Mouse (Mus musculus): ENCODE results near the gene Topaz1.
A peak's percentile ranks its signal among the peaks of the same experiment; 100 is the strongest.

The Topaz1 gene

DNA sequence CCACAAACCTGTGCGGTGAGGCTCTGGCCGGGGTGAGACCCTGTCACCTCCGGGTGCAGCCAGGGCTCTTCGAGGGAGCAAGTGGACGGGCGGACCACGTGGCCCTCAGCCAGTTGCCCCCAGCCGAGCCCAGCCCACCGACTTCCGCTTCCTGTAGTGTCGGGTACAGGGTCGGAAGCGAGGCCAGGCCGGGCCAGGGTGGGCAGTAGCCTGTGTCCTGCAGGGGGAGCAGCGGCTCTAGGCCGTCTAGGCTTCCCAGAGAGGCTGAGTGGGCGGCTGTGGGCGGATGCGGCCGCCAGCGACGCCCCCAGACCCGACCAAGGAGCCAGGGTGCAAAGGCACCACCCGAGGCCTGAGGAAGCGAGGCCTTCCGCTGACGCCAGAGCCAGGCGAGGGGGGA, at the start of gene Topaz1:
Gene Topaz1, plus strand, starts transcription at position 287 of the 400 bp plus-strand sequence.
- no peak for DNase-seq

DNA sequence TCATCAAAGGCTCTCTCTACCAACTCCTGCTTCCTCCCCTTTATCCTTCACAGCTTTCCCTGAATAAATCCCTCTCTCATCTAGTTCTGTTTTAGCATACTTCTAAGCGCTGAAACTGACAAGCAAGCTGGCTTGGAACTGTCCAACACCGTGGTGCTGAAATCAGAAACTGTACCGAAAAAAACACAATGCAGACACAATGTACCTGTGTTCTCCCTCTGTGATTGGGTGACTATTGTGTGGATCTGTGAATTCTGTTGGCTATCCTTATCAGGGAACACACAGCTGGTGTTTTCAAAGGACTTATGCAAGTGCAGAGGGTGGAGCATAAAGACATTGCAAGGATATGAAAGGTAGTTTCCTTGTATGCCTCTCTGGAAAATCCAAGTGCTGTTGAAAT, 45.3 kb upstream of the Topaz1 start:
- DNase-seq: peak; percentile 5 to 10

DNA sequence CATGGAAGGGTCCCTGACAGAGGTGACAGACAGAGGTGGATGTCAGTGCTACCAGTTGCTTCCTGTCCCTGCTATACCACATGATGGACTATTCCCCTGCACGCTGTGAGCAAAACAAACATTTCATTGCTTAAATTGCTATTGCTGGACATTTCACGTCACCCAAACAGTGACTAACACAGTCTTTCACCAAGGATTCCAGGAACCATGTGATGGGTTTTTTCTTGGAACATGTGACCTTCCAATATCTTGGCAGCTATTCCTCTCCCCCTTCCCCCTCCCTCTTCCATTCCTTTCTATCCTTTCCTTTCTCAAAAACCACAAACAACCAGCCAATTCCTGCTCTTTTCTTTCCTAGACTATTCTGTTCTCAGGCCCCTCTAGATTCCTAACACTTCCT, 33.3 kb upstream of the Topaz1 start:
- no peak for DNase-seq

DNA sequence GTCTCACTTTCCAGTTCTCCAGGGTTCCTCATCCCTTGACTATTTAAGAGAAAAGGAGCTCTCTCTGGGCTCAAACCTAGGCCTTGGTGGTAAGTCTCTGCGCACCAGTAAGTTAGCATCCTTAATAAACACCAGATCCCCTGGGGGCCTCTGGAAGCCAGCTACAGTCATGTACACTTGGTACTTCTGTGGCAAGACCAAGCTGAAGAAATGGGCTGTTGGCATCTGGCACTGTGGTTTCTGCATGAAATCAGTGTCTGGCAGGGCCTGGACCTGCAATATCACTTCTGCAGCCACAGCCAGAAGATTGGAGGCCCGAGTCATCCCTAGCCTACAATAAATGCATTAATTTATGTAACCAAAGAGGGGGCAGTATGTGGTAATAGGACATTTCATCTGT, 32.1 kb upstream of the Topaz1 start:
- DNase-seq: no peak

DNA sequence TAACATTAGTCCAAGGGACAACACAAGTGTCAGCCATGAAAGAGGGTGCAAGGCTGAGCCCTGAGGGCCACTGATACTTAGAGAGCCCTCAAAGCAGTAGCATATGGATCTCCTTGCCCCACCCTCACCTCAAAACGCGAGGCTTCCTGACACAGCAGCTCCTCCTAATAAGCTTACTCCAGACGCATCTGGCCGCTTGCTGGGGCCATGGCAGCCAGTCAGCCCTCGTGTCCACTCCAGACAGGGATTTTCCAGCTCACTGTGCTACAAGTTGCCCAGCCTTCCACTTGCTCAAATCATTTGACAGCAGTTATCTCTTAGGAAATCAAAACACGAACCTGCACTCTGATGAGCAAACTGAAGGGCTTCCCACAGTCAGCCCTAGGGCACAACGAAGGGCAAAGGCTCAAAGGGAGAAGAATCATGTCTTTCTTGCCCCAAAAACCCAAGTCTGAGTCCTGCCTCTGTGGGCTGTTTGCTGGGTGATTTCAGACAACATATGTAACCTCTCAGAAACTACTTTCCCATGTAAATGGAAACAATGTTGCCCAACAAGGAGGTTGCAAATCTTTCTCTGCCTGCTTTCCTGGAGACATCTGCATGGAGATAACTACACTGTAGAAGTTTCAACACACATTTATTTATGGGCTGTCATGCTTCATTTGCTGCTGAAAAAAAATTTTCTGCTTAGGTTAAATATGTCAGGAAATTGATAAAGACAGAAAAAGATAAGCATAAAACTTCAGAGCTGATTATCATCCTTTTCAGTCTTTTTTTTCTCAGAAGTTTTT, 30.8 kb upstream of the Topaz1 start:
- DNase-seq: no peak

DNA sequence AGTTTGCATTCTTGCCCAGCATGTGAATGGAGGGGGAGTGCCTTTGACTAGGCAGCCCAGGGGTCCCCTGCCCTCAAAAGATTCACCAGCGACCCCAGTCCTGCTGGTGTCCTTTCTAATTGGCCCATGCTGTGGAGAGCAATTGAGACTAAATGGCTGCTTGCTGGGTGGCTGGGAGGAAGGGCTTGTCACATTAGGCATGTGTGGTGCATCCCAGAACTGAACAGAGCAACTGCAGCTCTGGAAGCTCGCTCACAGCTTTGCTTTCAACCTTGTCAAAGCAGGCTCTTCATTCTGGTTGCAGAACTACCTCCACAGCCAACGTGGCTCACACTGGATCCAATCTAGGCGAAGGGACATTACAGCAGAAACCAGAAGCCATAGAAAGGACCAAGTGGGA, 24.9 kb upstream of the Topaz1 start:
- no peak for DNase-seq

DNA sequence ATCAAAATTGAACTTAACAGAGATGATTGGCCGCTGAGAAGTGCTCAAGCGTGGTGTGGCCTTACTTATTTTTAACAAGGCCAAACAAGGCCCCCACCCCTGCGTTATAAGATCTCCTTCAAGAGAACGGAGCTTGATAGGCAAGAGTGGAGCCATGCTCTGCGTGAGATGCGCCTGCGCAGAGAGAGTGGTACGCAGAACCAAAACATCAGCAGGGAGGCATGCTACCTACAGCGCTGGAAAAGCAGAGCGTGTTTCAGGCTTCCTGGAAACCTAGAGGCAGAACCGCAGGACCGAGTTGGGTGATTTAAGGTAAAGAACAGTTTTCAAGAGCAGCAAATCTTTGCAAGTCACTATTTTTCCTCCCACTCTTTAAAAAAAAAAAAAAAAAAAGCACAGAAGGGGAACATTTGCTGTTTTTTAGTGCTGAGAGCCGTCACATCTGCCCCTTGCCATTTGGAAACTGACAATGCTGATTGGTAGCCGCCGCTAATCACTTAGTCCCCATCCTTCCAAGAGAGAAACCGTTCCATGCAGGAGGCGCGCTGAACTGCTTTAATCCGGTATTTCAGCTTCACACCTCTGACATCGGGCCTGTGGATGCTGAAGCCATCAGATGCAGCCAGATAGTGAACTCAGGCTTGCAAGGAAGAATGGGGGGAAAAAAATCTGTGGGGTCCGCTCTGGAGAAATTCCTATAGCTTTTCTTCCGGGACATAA, 21.9 kb upstream of the Topaz1 start:
- DNase-seq: no peak

DNA sequence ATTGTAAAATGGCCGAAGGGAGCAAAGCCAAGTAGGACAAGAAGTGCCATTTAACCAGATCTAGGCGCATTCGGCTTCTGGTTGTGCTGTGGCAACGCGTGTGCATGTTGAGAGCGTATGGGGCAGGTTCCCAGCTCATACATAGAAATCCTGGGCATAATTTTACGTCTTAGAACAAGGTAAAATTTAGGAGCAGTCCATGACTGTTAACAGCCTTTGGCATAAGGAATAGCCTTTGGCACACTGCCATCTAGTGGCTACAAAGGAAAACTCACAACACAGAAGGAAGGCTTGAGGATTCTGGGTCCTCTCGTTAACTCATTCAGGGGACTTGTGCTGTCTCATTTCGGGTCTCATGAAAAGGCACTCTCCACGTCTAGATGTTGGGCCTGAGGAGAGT, 17.6 kb upstream of the Topaz1 start:
- peak; percentile 38 to 43 for DNase-seq

DNA sequence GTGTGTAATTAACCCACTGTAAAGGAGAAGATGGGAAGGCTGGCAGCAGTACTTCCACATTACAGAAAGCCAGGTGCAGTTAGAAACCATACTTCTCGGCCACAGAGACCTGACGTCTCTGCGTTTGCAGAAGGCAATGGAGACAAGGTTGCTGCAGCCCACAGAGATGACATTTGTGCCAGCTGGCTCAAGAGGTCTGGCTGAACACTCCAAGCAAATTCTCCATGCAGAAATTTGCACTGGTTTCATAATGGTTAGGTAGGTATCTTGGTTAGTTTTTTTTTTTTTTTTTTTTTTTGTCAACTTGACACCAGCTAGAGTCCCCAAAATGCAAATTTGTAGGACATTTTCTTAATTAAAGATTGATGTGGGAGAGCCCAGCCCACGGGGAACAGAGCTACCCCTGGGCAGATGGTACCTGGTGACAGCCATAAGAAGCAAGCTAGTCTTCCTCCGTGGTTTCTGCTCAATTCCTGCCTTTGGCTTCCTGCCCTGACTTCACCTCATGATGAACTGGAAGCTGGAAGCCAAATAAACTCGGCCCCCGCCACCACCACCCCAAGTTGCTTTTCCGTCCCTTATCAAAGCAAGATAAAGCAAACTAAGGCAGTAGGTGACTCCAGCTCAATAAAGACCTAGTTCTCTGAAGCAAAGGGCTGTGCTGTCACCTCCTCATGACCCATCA, 14.9 kb upstream of the Topaz1 start:
- no peak for DNase-seq

DNA sequence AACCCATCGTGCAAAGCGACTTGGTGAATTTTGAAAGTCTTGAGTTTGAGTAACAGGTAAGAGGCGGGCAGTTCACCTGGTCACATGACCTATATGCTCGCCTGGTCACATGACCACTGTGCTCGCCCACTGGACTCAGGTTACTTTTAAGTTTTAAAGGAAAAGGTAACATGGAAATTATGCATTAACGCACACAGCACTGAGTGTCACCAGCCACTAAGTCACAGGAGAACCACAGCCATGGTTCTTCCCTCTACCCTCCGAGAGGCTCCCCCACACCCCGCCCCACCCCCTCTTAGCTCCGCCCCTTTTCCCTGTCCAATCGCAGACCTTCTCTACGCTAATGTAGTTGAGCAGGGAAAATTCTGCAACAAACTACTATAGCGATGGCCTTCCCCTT, 13.9 kb upstream of the Topaz1 start:
- DNase-seq: no peak

DNA sequence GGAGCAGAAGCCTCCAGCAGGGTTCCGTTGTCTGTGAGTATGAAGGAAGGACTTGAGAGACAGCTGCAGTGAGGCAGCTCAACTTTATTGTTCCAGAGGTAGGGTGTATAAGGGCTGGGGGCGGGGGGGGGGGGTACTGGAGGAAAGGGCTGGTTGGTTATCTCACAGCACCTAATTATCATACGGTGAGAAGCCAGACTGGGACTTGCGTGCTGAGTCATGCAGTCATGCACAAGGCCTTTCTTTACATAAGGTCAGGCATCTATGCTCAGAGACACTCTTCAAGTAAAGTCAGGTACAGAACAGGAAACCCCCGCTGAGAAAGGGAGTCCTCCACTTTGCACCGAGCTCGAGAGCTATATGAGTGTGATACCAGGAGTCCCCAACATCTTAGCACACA, 12.2 kb upstream of the Topaz1 start:
- no peak for DNase-seq

DNA sequence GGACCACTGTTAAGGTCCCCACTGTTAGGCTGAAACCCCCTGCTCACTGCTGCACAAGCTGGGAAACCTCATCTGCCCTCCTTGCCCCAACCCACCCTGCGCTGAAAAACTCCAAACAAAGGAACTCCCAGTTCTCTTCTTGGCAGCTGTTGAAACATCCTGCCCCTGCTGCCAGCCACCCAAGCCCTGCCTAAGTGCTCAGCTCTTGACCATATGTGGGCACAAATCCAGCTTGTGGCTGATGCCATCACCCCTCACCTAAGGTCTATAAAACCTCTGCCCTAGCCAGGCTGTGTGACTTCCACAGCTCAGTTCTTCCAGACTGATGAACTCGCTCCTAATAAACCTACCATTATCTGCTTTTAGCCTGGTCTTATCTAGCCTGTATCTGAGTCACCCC, 11.1 kb upstream of the Topaz1 start:
- DNase-seq: no peak

DNA sequence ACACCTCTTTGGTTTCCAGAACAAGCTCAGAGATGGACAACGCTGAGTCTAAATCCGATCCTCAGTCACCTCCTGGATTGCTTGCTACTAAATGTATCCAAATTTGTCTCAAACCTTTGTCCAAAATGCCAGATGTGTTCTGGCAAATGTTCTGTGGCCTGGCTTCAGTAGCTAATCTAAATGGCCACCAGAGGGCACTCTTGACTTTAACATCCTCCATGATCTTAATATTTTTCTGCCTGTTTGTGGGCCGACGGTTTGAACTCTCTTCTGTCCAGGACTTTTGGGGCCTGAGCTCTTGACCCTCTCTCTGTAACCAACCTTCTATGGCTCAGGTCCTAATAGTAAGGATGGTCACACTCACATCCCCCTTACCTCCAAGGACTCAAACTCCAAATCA, 10.4 kb upstream of the Topaz1 start:
- DNase-seq: peak; percentile 72 to 77

DNA sequence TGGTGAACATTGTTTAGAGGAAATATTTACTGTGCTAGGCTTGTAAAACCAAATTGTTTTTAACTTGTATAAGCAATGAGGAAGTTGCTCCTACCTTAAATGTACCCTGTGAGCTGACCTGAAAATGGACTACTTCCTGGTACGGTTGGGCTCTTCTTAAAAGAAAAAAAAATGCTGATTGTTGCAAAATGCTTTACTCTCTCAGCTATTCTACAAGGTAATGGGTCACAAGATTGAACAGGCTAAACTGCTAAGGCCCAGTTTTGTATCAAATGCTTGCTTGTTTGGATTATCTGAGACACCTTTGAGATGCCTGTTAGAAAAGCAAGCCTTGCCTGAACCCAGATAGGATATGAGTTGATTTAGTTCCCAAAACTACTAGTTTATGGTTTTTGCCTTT, 1.3 kb upstream of the Topaz1 start:
- no peak for DNase-seq

DNA sequence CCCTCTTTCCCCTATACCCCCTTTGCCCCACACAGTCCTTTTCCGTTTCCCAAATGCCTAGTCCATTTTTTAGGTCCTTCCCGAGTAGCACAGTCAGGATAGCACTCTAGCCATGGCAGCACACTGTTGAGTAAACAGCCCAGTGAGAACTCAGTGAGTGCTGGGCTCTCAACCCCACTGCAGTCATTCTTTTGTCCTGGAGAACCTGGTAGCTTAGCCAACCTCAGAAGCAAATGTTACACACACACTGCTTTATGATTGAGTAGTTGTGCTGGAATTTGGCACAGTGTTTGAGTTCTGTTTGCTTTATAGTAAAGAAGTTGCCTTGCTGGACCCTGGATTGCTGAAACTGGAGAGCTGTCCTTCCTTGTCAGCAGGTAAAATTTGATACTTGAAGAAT, 10.5 kb downstream of the Topaz1 start:
- DNase-seq: no peak

DNA sequence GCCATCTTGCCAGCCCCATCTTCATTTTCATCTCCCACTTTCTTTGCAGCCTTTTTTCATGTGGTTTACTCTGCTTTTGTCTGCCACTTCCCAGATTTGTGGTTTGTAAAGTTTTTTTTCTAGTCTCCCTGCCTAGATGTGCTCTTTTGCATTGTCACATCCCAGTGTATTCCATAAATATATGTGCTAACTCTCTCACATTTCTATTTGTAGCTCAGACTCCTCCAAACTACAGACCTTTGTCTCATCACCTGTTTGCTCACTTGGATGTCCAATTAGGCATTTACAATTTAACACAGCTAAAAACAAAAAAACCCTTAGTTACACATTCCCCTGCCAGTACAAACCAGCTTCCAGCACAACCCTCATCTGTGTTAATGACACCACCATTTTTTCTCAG, 13.0 kb downstream of the Topaz1 start:
- no peak for DNase-seq

DNA sequence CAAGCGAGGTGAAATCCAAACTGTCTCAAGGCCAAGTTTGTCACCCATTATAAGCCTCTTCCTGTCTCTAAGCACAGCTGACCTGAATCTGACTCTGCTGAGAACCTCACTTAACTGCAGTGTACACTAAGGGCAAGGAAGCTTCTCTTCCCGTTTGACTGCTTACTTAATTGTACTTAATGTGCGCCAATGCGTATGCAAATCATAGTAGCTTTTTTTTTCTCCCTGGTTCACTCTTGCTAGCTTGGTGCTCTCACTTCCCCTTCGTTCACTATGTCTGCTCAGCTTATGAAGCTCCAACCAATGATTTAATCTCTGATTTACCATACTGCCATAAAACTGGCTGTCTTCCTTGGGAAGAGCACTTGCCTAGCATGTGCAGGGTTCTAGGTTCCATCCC, 38.1 kb downstream of the Topaz1 start:
- DNase-seq: peak; percentile 51 to 56

DNA sequence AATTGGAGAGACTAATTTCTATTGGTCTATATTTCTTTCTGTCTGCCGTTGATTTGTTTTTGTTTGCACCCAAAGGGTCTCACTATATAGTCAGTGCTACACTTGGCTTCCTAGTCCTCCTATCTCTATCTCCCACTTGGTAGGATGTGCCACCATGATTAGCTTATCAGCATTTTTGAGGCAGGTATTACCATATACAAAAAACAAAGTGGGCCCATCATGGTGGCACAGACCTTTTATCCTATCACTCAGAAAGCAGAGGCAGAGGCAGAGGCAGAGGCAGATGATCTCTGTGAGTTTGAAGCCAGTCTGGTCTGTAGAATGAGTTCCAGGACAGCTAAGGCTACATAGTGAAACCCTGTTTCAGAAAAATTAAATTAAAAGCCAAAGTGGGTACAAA, 39.4 kb downstream of the Topaz1 start:
- no peak for DNase-seq

DNA sequence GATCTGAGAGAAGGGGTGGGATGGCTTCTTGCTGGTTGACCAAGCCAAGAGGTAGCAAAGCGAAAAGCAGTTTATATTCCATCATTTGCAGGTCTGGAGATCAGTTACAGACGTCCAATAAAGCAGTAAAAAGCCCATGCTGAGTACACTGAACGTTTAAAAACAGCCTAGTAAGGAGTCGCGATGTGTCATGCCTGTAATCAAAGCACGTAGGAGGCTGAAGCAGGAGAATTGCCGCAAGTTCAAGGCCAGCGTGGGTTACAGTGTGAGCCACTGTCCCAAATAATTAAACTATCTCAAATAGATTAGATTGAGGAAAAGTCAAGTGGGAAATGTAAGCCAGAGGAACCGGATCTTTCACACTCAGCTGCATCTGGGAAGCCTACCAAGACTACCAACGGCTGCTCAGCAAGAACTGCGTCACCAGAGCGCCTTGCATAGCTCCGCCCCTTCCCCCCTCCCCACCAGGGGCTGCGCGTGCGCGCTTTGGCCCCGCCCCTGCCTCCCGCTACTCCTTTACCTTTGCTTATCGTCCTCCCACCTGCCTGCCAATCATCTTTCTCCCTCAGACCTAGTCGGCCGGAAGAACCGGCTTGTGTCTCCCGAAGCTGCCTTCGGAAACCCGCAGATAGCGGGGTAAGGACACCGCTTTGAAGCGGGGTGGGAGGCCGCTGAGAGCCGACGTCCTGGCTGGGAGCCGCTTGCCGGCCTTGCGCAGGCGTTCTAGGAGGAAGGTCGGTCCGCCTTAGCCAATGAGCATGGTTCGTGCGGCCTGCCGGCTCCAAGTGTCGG, 58.1 kb downstream of the Topaz1 start, which contains the start of gene Tcaim:
Gene Tcaim, plus strand, starts transcription at position 487 of the 792 bp plus-strand sequence.
- DNase-seq: peak; percentile 90 to 91

DNA sequence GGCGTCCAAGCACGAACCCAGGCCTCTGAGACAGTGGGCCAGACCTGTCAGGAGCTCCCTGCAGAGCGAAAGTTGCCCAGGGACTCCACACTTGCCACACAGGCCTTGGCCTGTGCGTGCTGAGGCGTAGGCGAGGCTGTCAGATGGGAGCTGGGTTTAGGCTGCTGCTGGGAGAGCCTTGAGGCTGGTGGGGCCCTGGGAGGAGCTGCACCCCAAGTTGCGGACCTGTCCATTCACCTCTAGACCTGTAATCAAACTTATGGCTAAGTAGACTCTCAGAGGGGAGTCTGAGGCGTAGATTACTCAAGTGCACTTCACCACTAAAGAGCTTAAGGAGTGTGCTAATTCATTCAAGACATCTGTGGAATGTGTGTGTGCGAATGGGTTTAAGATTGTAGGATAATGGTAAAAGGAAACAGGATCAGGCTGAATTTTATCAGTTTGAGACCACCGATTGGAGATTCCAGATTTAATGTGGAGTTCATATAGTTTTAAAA, 58.7 kb downstream of the Topaz1 start:
- no peak for DNase-seq

DNA sequence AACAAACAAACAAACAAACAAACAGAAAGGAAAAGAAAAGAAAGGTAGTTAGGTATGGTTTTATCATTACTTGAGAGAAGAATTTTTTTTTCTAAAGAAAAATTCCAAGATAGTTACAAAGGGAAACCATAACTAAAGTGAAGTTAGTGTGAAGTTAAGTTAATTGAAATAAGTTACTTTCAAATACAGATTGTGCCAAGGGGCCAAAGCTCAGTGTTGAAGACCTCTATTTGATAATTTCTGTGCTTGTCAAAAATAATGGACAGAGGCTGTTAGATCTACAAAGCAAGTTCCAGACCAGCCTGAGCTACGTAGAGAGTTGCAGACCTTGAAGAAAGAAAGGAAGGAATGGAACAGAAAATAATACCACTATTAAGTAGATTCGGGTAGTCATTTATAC, 60.0 kb downstream of the Topaz1 start:
- DNase-seq: no peak

DNA sequence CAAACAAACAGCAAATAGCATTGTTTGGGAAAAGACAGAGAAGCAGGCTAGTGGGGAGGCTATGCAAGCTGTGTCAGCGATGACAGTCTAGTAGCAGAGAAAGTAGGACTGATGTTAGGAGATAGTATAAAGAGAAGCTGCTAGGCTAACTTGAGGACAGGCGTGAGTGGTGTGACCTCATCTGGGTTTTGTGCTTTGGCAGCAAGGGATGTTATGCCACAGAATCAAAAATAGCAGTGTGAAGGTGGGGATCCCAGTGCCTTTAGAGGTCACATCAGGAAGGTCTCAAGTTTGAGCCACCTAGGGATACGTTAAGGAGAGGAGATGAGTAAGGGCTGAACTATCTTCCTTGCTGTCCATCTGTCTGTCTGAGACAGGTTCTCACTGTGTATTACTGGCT, 63.1 kb downstream of the Topaz1 start:
- DNase-seq: no peak

DNA sequence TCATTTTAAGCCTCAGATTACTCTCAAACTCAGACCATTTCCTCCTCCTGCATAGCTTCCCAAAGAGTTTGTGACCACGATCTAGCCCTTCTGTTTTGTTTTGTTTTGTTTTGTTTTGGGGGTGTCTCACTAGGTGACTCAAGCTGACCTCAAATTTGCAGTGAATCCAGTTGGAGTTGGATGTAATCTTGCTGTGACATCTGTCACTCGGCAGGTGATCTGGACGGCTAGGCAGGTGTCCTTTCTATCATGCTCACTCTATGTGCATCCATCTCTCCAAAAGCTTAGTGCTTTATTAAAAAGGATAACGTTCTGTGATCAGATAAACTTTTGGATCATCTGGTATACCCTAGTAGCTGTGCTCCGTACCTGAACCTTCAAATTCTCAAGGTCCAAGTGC, 65.2 kb downstream of the Topaz1 start:
- no peak for DNase-seq

Measured in B cell, adult 2 months (primary cell).